Mouse (Mus musculus) MEL (cell line): ENCODE results near the gene Ist1. TPM values are rescaled to one million over a fixed set of nuclear protein-coding genes. Genes with fewer than 3 reads are reported as not detected.

Experiments
- DNase-seq: peaks from one replicate; pipeline ENCODE4 v3.0.0; 2011; ENCODE audit warnings: low read depth, low spot score
- H3K27ac ChIP-seq: 2 replicates; pipeline ENCODE4 v1.5.1; 2012; ENCODE audit warnings: low read depth, mild to moderate bottlenecking, control low read depth, low read length, moderate library complexity; ENCODE audit not compliant: control insufficient read depth
- H3K27me3 ChIP-seq, 2 experiments: fragments of 150-350 bp in 1 of 2; sonication (generic) in 1 of 2; 2 replicates each; pipeline ENCODE4 v1.6.1; 2012; ENCODE audit warnings: low read length in 2 of 2, mild to moderate bottlenecking in 2 of 2, improper control_type of control experiment in 1 of 2, moderate library complexity in 1 of 2; ENCODE audit not compliant: insufficient read depth in 2 of 2, control insufficient read depth in 1 of 2
- H3K36me3 ChIP-seq, 2 experiments: 2 replicates each; pipeline ENCODE4 v1.6.1; 2012 to 2014; ENCODE audit warnings: low read length in 2 of 2, improper control_type of control experiment in 1 of 2, inconsistent platforms in 1 of 2, mild to moderate bottlenecking in 1 of 2; ENCODE audit not compliant: insufficient read depth in 2 of 2, control insufficient read depth in 1 of 2
- H3K4me1 ChIP-seq, 2 experiments: fragments of 150-350 bp in 1 of 2; sonication (generic) in 1 of 2; 2 replicates each; pipeline ENCODE4 v1.6.1; 2012; ENCODE audit warnings: low read length in 2 of 2, improper control_type of control experiment in 1 of 2, mild to moderate bottlenecking in 1 of 2; ENCODE audit not compliant: insufficient read depth in 2 of 2, control insufficient read depth in 1 of 2
- H3K4me3 ChIP-seq, 2 experiments: fragments of 150-350 bp in 1 of 2; sonication (generic) in 1 of 2; 2 replicates each; pipeline ENCODE4 v1.5.1; 2012; ENCODE audit warnings: low read depth in 2 of 2, low read length in 2 of 2, mild to moderate bottlenecking in 2 of 2, moderate library complexity in 2 of 2, control low read depth in 1 of 2, improper control_type of control experiment in 1 of 2; ENCODE audit not compliant: control insufficient read depth in 1 of 2, insufficient read depth in 1 of 2
- H3K79me2 ChIP-seq: 2 replicates; pipeline ENCODE4 v1.6.1; 2012; ENCODE audit warnings: mild to moderate bottlenecking, low read length, moderate library complexity; ENCODE audit not compliant: control insufficient read depth, poor library complexity, insufficient read depth
- H3K9ac ChIP-seq: 2 replicates; pipeline ENCODE4 v1.6.1; 2012; ENCODE audit warnings: low read depth, mild to moderate bottlenecking, control low read depth, low read length, moderate library complexity; ENCODE audit not compliant: control insufficient read depth, poor library complexity, severe bottlenecking
- H3K9me3 ChIP-seq: fragments of 150-350 bp; sonication (generic); replicated peaks from 2 replicates; pipeline ENCODE4 v1.6.1; 2012; ENCODE audit warnings: mild to moderate bottlenecking, low read length, improper control_type of control experiment, moderate library complexity; ENCODE audit not compliant: insufficient read depth
- CHD1 ChIP-seq: IDR thresholded peaks from 2 replicates; pipeline ENCODE4 v1.6.1; 2012; ENCODE audit warnings: low read depth, mild to moderate bottlenecking, inconsistent platforms, low read length, improper control_type of control experiment
- CHD2 ChIP-seq: IDR thresholded peaks from 2 replicates; pipeline ENCODE4 v1.6.1; 2011; ENCODE audit warnings: low read length, improper control_type of control experiment
- E2F4 ChIP-seq: IDR thresholded peaks from 2 replicates; pipeline ENCODE4 v1.6.1; 2011; ENCODE audit warnings: low read depth, low read length, improper control_type of control experiment, borderline replicate concordance
- GATA1 ChIP-seq: IDR thresholded peaks from 2 replicates; pipeline ENCODE4 v1.6.1; 2011; ENCODE audit warnings: low read depth, low read length, improper control_type of control experiment
- JUND ChIP-seq: IDR thresholded peaks from 2 replicates; pipeline ENCODE4 v1.6.1; 2011; ENCODE audit warnings: low read depth, mild to moderate bottlenecking, improper control_type of control experiment, low read length
- MAZ ChIP-seq: IDR thresholded peaks from 2 replicates; pipeline ENCODE4 v1.6.1; 2012; ENCODE audit warnings: low read depth, mild to moderate bottlenecking, inconsistent platforms, low read length, improper control_type of control experiment
- MYC ChIP-seq: IDR thresholded peaks from 2 replicates; pipeline ENCODE4 v1.6.1; 2011; ENCODE audit warnings: low read depth, mild to moderate bottlenecking, low read length, improper control_type of control experiment, moderate library complexity
- NRF1 ChIP-seq: IDR thresholded peaks from 2 replicates; pipeline ENCODE4 v1.6.1; 2014; ENCODE audit warnings: low read depth, mild to moderate bottlenecking, inconsistent platforms, low read length, improper control_type of control experiment, moderate library complexity; ENCODE audit not compliant: poor library complexity, insufficient read depth, severe bottlenecking
- POLR2AphosphoS5 ChIP-seq: IDR thresholded peaks from 2 replicates; pipeline ENCODE4 v1.6.1; 2012; ENCODE audit warnings: low read depth, borderline replicate concordance, mild to moderate bottlenecking, inconsistent platforms, low read length, moderate library complexity, mixed read lengths
- RCOR1 ChIP-seq: IDR thresholded peaks from 2 replicates; pipeline ENCODE4 v1.6.1; 2012; ENCODE audit warnings: low read depth, mild to moderate bottlenecking, inconsistent platforms, low read length, improper control_type of control experiment
- SIN3A ChIP-seq: IDR thresholded peaks from 2 replicates; pipeline ENCODE4 v1.6.1; 2012; ENCODE audit warnings: low read length, improper control_type of control experiment, inconsistent platforms
- TBP ChIP-seq: IDR thresholded peaks from 2 replicates; pipeline ENCODE4 v1.8.0; 2011; ENCODE audit warnings: low read depth, low read length, improper control_type of control experiment
- TCF12 ChIP-seq: IDR thresholded peaks from 2 replicates; pipeline ENCODE4 v1.6.1; 2014; ENCODE audit warnings: low read depth, mild to moderate bottlenecking, inconsistent platforms, low read length, improper control_type of control experiment, moderate library complexity
- UBTF ChIP-seq: IDR thresholded peaks from 2 replicates; pipeline ENCODE4 v1.6.1; 2012; ENCODE audit warnings: low read depth, mild to moderate bottlenecking, inconsistent platforms, low read length, improper control_type of control experiment, moderate library complexity, borderline replicate concordance; ENCODE audit not compliant: insufficient read depth
- USF1 ChIP-seq: IDR thresholded peaks from 2 replicates; pipeline ENCODE4 v1.6.1; 2014; ENCODE audit warnings: low read depth, mild to moderate bottlenecking, inconsistent platforms, low read length, improper control_type of control experiment, moderate library complexity
- USF2 ChIP-seq, 2 experiments: IDR thresholded peaks; 2 replicates each; pipeline ENCODE4 v1.6.1; 2011 to 2012; ENCODE audit warnings: improper control_type of control experiment in 2 of 2, low read length in 2 of 2, borderline replicate concordance in 1 of 2, inconsistent platforms in 1 of 2, low read depth in 1 of 2, mild to moderate bottlenecking in 1 of 2; ENCODE audit not compliant: insufficient read depth in 1 of 2
- ZC3H11A ChIP-seq: IDR thresholded peaks from 2 replicates; pipeline ENCODE4 v1.6.1; 2012; ENCODE audit warnings: low read depth, mild to moderate bottlenecking, inconsistent platforms, low read length, improper control_type of control experiment
- ZKSCAN1 ChIP-seq: IDR thresholded peaks from 2 replicates; pipeline ENCODE4 v1.6.1; 2012; ENCODE audit warnings: low read depth, mild to moderate bottlenecking, inconsistent platforms, low read length, improper control_type of control experiment, moderate library complexity
- polyA plus RNA-seq, 2 experiments: library from polyadenylated mRNA; stranded (reverse) in 1 of 2; unstranded in 1 of 2; fragments of >175 nt in 1 of 2; fragments of >200 nt in 1 of 2; gene quantifications; 2 replicates each; pipeline versions ENCODE4 v1.2.1 to v1.2.4; 2012; ENCODE audit warnings: low replicate concordance in 2 of 2, low read depth in 1 of 2; ENCODE audit not compliant: insufficient read length in 2 of 2, insufficient read depth in 1 of 2, missing spikeins in 1 of 2
- total RNA-seq: library from RNA; depleted of rRNA; stranded (reverse); fragments of 300-350 nt; gene quantifications from 2 replicates; pipeline ENCODE4 v1.2.3, GENCODE M21; 2012

Gene Ist1
- total and polyA plus RNA-seq, 3 experiments = 33.1 to 126 (median 50.4) TPM

DNA sequence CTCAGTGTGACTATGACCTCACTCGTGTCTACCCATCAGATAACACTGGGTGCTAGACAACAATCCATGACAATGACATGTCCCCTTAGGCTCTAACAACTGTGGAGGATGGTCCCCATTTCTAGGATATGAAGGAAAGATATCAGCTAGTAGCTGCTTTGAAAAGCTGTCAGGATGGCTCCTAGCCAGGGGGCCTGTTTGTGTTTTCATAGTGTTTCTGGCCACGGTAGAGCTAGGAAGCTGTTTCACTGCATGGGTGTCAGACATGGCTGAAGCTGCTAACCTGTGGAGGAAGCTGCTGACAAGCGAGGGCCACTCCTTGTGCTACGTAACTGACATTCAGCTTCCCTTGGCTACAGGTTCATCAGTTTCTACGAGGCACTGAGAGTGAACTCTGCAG lies 26.4 kb downstream of the Ist1 start:
- Histone ChIP-seq H3K36me3 (peaks cover 0 to 3% of the 10 kb centered on the region in 2 experiments; a peak in 2 of 4 replicates), H3K79me2 (no peaks in the 10 kb centered on the region), H3K27ac (no peak overlapping the region), H3K27me3 (no peaks in the 10 kb centered on the region), H3K4me3 (no peak overlapping the region), H3K9me3 (no peaks in the 10 kb centered on the region), H3K9ac (no peak overlapping the region), H3K4me1 (no peaks in the 10 kb centered on the region)
- DNase-seq = no peak
- TF ChIP-seq USF1 (no peak), CHD1 (no peak), GATA1 (no peak), MAZ (no peak), MYC (no peak), ZC3H11A (no peak), CHD2 (no peak)

DNA sequence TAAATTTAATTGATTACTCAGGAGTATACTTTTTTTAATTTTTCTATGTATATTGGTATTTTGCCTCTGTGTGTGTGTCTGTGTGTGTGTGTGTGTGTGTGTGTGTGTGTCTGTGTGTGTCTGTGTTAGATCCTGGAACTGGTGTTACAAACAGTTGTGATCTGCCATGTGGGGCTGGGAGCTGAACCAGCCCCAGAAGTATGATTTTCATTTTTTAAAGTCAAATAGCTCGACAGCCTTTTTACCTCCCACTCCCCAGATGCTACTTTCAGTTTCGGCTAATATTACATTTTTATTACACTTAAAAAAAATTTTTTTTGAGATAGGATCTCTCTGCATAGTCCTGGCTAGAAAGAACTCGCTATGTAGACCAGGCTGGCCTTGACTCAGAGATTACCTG lies 30.7 kb downstream of the Ist1 start:
- no peak overlapping the region for H3K4me3 ChIP-seq
- no peaks in the 10 kb centered on the region for H3K27me3 ChIP-seq
- no peaks in the 10 kb centered on the region for H3K9me3 ChIP-seq
- H3K27ac ChIP-seq = no peak overlapping the region
- H3K36me3 ChIP-seq = no peaks in the 10 kb centered on the region
- TF ChIP-seq RCOR1 (no peak), JUND (no peak), POLR2AphosphoS5 (no peak), USF2 (IDR thresholded peaks at IDR 0.05; ENCODE audit: borderline replicate concordance in 1 of 2, insufficient read depth in 1 of 2, low read depth in 1 of 2, low read length in 2 of 2) (no peak), TCF12 (no peak), TBP (no peak), SIN3A (no peak), ZKSCAN1 (no peak)
- no peaks in the 10 kb centered on the region for H3K4me1 ChIP-seq
- H3K9ac ChIP-seq = no peak overlapping the region
- H3K79me2 ChIP-seq = no peaks in the 10 kb centered on the region
- no peak for DNase-seq

DNA sequence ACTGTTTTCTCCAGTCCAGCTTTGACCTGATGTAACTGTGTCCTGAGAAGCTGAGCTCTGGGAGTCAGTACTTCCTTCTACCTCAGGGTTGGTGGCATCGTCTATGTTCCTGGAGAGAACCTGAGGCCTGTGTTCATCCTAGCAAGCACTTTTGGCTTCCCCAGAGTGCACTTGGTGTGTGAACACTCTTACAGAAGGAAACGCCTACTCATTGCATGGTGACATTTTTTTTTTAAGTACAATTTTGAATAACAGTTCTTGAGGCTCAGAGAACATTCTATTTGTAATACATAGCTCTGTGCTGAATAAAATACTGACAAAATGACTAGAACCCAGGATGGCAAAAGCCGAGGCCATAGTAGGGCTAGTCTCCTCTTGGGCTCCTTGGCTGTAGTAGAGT lies 36.2 kb downstream of the Ist1 start:
- Histone ChIP-seq H3K9ac (no peak overlapping the region), H3K27ac (no peak overlapping the region), H3K79me2 (no peaks in the 10 kb centered on the region), H3K4me1 (no peaks in the 10 kb centered on the region), H3K36me3 (no peaks in the 10 kb centered on the region), H3K4me3 (no peak overlapping the region), H3K27me3 (no peaks in the 10 kb centered on the region)
- DNase-seq = no peak
- no peak for TF ChIP-seq NRF1
- TF ChIP-seq UBTF = no peak
- no peak for TF ChIP-seq CHD1
- TF ChIP-seq E2F4 = no peak
- TF ChIP-seq GATA1 = no peak
- TF ChIP-seq USF1 = no peak
- TF ChIP-seq, all 39 proteins: peak for 0
- no peaks in the 10 kb centered on the region for H3K9me3 ChIP-seq
